Mouse (Mus musculus): Measurements from ENCODE around the gene Atp5d.

Gene Atp5d

DNA sequence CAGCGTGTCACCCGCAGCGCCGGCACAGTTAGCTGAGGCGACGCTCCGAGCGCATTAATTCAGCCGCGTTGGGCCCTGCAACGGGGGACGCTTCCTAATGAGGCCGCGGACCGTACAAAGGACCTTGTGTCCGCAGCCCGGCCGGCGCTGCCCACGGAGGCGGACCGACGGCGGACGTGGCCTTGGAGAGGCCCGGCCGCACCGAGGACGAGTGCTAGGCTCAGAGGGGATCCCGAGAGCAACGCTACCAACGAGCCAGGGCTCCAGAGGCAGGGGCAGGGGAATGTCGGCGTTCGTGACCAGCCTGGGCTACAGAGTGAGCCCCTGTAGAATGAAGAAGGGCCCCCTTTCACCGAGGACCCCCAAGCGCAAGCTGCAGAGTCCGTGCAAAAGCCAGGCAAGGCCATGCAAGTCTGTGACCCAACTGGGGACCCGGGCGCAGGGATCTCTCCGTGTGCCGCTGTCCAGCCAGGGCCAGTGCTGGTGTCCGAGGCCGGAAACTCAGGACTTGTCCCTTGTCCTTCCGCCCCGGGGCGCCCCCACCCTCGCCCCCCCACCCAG, 52.1 kb downstream of the Atp5d start:
- DNase-seq: no peak

DNA sequence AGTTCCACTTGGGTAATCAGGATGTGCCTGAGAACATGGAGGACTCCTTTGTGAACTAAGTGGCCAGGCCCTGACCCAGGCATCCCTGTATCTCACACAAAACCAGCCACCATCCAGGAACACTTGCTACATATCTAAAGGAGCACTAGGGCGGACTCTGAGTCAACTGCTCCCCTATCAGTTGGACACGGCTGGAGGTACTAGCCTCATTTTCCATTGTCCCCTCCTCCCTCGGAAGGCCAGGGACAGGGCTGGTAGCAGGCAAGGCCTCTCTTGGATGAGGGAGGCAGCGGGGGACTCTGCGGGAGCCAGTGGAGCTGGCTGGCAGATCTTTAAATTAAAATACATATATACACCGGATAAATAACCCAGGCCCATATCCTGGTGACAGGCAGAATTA, 55.5 kb downstream of the Atp5d start:
- DNase-seq: no peak

DNA sequence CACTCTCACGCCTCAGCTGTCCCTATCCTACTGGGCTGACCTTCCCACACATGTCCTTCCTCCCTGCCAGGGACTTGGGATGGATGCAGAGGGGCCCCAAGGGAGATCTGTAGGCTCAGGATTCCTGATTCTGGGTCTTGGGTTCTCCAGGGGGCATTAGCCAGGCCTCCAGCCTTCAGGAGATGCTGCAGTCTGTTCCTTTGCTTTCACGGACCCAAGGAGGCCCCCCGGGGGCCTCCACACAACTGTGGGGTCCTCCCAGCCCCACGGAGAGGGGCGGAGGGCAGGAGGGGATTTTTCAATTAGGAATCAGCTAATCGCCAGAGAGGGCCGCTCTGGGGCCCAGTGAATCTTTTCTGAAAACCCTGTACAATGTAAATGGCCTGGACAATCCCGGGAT, 56.0 kb downstream of the Atp5d start:
- no peak for DNase-seq
